Mouse (Mus musculus): ENCODE results near the gene Aass.
"Not testable (repeated sequence)": the region's sequence is repeated elsewhere in the genome, so short reads cannot be mapped to it uniquely, and the experiment has no call there.

Aass gene

DNA sequence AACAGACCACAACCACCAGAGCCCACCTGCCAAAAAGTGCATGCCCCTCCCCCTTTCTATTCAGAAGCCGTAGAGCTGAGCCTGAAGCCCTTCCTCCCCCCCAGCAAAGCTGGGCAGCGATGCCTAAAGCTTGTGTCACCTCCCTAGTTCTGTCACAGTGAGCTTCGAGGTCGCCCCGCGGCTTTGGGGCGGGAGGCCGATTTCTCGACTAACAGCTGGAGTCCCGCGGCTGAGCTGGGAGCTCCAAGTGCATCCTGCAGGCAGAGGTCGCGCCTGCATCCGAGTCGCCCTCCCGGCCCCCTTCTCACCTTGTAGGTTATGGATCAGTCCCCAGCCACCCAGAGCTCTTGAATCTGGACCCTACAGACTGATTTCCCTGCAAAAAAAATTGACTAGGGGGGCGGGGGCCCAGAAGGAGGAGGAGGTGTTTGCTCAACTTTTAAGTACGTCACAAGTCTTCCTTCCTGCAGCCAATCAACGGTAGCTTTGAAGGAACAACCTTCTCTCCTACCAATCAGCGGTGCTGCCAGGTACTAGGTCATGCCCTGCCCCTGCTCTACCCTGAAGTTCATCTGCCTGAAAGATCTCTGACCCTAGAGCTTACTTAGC lies at the start of gene Aass:
TSS of gene Aass (minus strand) at position 414 of the 609 bp plus-strand sequence.
- DNase-seq (ENCODE audit: inconsistent ontology term): peak; percentile 69

DNA sequence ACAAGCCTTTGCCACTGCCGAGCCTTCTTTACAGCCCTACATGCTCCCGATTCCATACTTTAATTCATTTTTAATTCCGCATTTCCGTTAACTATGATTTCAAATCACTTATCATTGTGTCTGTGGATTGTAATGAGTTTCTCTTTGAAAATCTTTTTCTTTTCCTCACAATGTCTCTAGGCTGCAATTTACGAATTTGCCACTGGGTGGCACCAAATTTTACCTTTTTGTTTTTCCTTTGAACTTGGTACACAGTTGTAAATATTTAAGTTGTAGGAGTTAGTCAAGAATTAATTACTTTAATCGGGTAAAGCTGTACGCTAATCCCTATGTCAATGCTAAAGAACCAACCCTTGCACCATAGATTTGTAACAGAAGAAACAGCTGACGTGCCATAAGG lies 47.3 kb upstream of the Aass start:
- peak; percentile 30 for DNase-seq (ENCODE audit: inconsistent ontology term)

DNA sequence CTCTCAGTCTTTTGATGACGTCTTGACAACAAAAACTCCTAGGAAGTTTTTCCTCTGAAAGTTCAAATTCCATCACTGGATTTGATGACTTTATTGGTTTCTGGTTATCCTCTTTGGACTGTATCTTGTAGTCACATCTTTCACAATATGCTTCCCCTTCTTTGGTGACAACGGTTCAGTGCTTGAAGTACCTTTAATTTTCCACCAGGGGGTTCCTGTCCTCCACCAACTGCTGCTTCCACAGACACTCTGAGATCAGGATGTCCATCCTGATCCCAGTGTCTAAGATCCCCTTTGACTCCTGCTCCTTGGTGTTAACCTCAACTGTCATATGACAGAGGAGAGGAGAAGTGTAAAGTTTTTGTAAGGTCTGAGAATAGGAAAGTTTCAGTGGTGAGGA lies 31.0 kb upstream of the Aass start:
- DNase-seq (ENCODE audit: inconsistent ontology term): not testable (repeated sequence)

DNA sequence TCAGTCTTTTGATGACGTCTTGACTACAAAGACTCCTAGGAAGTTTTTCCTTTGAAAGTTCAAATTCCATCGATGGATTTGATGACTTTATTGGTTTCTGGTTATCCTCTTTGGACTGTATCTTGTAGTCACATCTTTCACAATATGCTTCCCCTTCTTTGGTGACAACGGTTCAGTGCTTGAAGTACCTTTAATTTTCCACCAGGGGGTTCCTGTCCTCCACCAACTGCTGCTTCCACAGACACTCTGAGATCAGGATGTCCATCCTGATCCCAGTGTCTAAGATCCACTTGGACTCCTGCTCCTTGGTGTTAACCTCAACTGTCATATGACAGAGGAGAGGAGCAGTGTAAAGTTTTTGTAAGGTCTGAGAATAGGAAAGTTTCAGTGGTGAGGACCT lies 23.6 kb upstream of the Aass start:
- not testable (repeated sequence) for DNase-seq (ENCODE audit: inconsistent ontology term)

DNA sequence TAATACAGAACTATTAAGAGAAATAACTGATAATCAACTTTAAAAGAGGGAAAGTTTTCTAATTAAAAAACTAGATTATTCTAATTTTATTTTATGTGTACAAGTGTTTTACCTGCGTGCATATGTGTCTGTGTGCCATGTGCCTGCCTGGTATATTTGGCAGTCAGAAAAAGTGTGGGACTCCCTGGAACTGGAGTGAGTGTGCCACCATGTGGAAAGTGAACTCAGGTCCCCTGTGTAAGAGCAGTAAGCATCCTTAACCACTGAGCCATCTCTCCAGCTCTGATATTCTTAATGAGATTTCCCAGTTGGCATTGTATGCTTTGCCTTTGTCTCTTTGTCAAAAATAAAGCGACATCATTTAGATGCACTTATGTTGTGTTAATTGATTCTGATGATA lies 20.3 kb upstream of the Aass start:
- no peak for DNase-seq (ENCODE audit: inconsistent ontology term)

DNA sequence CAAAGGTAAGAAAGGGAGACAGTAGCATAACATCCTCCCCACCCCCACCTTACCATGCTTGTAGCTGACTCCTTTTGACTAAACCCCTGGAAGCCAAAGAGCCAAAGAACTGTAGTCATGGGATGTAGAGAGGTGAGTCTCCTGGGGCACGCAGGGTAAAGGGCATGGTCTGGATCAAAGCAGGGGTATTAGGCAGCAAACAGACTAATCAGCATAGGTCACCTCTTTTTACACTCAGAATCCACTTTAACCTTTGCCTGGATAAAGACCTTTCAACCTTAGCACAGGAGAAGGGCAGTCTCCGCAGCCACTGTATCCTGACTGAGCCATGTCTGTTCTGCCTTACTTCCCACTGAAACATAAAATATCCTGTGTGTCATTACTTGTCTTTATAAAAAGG lies 14.4 kb upstream of the Aass start:
- DNase-seq (ENCODE audit: inconsistent ontology term): no peak

DNA sequence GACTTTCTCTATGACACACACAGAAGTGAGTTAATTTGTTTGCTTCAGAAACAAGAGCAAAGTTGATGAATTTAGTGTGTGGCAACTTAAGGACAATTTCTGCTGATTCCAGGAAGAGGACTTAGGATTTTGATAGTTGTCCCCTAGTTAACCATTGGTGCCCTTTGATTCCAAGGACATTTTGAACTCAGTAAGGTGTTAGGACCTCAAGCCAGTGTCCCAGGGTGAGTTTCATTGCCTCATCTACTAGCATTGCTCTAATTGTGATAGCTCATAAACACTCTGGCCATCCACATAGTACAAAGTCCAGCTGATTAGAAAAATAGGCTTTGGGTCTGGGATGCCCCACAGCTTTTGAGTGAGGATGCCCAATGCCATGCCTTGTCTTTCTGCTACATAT lies 11.2 kb upstream of the Aass start:
- DNase-seq (ENCODE audit: inconsistent ontology term): no peak

DNA sequence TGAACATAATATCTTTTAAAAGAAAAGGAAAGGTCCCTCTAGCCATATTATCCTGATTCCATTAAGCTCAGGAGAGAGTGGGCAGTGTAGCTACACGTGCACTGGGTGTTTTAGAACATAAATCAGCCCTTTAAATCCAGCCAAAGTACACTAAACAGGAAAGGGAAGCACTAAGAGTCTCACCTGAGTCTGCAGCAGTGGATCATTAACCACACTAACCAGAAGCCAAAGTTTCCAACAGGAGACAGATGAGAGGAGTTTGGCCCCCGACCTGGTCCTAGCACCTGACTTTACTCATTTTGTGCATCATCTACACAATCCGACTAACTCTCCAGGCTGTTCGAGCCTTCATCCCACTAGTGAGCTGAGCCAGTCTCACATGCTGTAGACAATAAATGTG lies 1.8 kb downstream of the Aass start:
- no peak for DNase-seq (ENCODE audit: inconsistent ontology term)

DNA sequence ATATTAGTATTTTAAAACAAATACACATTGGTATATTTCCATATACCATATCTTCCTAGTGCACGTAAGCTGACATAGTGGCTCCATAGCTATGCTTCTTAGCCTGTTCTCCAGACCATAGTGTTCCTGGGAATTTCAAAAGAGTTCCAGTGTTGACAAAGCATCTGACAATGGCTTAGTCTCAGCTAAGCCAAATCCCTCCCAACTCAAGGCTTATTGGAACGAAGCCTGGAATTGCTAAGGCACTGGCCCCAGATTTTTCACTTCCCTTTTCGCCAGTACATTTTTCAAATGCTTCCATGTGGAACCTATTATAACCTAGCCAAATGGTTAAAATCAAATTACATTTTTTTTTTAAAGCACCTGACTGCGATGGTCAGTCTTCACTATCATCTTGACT lies 3.6 kb downstream of the Aass start:
- DNase-seq (ENCODE audit: inconsistent ontology term): peak; percentile 75

DNA sequence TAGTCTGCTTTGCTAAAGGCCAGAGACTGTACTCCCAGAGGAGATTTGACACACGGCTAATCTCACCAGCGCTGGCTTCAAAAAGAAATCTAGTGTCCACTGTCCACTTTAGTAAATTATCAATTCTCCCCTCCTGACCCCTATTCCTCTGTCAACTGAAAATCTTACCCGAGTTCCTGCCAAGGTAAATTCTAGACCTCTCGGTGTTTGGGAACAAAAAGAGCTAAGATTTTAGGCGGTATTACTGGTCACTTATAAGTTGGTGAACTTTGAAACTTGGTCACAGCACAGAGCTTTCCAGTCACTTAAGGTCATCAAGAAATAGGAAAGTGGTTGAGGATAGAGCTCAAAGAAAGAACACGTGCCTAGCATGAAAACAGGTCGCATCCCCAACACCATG lies 6.1 kb downstream of the Aass start:
- DNase-seq (ENCODE audit: inconsistent ontology term): no peak

DNA sequence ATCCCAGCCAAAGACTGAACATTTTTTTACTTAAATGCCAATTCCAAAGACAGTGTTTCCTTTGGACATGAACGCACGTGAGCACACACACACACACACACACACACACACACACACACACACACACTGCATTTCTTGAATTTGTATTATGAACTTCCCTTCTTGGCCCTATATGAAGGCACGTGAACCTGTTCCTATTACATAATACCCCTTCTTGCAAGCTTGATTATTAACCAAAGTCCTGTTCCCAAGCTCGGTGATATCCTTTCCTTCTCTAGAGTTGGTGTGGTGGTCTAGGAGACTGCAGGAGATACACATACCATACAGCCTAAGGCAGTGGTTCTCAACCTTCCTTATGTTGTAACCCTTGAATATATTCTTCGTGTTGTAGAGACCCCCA lies 7.0 kb downstream of the Aass start:
- DNase-seq (ENCODE audit: inconsistent ontology term): no peak

DNA sequence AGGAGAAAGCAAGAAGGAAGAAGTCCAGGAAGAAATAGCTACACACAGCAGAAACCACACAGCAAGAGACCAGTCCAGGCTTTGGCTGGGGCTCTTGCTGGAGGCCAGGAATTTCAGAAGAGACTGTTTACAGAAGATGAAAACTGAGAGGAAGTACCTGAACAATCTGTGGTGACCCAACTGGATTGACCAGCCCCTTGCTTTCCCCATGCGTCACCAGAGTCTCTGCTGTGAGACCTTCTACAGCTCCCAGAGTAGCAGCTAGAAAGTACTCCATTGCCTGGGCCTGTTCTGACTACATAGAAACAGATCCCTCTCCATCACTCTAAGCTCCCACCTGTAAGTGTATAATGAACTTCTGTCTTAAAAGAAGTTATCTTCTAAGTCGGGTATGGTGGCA lies 8.0 kb downstream of the Aass start:
- DNase-seq (ENCODE audit: inconsistent ontology term): no peak

DNA sequence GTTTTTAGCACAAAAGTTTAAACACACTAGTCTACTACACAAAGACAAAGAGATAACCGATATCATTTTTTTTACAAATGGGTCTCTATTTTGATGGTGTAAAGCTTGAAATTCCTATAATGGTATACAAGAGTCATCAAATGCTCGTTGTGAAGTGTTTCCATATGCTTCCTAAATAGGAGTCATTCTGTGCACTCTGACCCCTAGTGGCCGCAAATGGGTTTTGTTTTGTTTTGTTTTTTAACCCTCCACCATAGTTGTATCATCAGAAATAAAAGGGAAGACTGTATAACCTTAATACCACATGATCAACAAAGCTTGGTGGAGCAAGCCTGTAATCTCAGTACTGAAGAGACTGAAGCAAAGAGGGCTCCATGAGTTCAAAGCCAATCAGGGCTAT lies 9.9 kb downstream of the Aass start:
- DNase-seq (ENCODE audit: inconsistent ontology term): no peak

DNA sequence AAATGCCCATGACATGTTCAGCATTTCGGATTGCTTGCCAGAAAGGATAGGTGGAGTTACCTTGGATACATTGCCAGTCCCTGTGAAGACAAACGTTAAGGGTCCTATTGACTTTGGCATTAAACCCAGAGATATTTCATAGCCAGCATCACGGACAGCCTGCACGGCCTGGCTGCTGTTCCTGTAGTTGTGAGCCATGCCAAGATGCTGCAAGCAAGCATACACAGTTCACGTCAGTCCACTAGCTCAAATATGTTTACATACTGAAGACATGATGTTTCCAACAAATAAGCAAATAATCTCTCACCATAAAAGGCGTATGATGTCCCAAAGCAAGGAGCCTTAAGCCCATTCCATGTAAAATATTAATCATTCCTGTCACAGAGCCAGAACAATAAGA lies 18.0 kb downstream of the Aass start:
- DNase-seq (ENCODE audit: inconsistent ontology term): no peak

DNA sequence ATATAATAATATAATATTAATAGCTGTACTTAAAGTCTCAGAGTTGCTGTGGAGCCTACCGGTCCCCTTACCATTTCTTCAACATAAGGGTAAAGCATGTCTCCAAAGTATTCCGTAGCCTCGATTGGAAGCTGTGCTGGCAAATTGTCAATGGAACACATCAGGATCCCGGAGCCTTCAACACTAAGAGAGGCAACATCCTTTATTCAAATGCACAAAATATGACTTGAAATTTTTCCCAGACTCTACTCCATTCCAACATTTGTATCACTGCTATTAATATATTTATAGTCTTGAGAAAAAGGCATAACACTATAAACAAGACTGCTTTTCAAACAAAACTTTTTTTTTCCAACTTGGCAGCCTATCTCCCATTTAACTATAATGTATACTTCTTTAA lies 25.7 kb downstream of the Aass start:
- no peak for DNase-seq (ENCODE audit: inconsistent ontology term)

DNA sequence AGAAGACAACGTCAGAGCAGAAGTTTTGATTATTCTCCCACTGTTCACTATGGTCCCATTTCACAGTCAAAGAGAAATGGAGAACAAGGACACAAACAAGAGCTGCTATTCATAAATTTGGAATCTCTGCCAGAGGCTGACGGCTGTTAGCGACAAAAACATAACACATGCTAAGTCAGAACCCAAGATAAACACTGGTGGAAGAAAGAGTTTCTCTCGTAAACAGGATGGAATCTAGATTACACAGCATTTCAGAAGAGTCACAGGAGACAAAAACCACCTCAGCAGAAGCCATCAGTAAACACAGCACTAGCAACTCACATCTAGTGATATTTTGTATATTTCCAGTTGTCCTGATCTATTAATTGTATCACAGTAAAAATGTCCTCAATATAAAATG lies 26.4 kb downstream of the Aass start:
- DNase-seq (ENCODE audit: inconsistent ontology term): no peak

DNA sequence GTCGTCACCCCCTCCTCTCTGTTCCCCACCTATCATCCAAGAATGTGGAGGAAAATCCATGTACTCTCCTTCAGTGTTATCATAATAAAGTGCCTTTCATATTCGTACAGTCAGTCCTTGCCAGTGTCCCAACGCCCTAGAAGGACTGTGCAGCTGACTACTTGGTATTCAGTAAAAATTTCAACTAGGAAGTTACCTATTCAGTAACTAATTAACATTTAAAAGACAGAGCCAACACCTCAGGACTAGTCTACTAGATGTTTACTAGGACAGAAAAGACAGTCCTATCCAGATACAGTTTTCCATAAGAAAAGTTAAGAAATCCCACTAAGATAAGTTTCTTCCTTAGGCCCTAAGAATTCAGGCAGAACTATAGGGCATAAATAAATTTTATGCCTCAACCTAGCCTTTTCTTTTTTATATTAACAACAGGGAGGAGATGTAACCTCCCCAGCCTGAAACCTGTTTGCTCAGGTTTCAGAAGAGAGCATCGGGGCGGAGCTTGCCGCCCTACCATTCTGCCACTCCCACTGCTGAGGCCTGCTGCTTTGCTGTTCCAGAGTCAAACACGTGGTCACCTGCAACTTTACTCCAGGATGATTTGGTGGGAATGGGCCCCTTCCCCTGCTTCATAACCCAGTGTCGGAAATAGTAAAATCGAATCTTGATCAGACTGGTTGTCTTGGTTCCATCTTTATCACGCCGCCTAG lies 42.3 kb downstream of the Aass start:
- DNase-seq (ENCODE audit: inconsistent ontology term): not testable (repeated sequence)

DNA sequence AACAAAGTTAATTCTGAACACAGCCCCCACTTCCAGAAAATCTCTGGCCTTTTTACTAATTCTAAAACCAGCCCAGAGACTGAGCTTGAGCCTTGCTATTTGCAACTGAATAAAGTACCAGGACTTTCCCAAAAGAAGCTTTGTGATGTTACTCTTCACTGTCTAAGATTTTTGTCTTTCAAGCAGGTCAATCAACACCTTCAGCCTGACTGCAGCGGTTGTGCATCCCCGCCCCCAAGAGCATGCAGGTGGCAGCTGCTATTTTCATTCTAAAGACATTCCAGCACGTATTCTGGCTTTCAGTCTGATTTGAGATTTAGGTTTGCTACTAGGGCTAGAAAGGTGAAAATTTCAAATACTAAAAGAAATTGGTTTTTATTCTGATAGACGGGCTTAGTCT lies 43.5 kb downstream of the Aass start:
- DNase-seq (ENCODE audit: inconsistent ontology term): not testable (repeated sequence)

DNA sequence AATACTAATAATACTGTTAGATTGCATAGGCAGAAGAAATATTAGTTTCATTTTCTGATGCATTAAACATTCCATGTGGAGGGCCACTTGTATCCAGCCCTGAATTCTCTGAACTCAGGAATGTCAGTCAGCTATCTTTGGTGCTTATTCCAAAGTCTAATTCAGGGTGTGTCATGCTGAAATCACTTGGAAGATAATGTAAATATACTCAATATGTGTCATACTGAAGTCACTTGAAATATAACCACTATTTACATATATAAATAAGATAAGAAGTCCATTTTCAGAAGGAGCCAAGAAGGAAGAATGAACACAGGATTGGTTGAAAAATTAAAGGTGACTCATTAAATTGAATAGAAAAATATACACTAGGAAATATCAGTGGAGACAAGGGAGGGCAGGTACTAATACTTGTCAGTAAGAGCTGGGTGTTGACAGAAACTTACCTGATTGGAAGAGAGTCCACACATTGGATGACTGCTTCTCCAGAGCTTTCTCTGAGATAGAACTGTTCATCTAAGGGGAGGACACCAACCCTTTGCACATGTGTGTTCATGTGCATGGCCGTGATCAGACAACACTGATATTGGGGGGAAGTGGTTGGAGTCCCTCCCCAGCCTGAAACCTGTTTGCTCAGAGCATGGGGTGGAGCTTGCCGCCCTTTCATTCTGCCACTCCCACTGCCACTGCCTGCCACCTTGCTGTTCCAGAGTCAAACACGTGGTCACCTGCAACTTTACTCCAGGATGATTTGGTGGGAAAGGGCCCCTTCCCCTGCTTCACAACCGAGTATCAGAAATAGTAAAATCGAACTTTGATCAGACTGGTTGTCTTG lies 48.0 kb downstream of the Aass start:
- no peak for DNase-seq (ENCODE audit: inconsistent ontology term)

DNA sequence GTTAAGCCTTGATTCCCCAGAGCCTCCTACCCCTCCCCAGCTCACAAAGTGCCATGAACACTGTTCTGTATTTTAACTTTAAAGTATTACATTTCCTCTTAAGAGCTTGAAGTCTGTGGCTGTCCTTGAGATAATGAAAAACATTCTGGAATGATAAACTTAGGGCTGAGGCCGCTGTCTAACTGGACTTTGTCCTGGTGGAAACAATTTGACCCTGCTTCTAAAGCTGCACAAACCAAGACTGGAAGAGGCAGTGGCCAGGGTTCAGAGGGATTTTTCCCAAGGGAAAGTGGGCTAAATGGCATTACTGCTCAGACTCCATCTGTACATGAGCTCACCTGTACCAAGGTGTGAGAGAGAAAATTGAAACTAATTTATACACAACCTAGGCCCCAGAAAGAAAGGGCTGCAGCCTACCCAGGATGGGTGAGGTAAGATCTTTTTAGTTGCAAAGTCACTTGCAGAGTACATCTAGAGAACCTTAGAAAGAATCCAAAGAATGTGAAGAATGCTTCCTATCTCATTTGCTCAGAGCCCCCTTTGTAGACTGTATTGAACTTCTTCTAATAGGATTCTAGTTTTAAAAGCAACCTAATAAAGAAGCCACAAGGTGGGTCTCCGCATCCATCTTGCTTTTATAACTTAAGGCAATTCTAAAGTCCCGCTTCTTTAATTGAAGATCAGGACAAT lies 52.6 kb downstream of the Aass start:
- DNase-seq (ENCODE audit: inconsistent ontology term): peak; percentile 27

DNA sequence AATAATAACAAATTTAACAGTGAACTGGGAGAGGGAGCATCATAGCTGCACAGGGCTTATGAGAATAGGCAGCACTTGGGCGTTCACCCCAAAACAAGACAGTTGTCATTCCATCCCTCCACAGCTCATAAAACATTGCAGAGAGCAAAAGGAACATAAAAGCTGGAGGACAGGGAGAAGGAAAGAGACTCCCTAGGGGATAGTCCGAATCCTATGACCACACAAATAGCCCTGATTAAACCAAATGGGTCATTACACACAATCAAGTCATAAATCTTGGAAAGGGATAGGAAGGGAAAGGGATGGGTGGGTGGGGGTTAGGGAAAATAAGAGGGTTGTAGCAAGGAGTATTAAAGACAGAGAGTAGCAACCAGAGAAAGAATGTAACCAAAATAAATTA lies 54.5 kb downstream of the Aass start:
- DNase-seq (ENCODE audit: inconsistent ontology term): no peak

DNA sequence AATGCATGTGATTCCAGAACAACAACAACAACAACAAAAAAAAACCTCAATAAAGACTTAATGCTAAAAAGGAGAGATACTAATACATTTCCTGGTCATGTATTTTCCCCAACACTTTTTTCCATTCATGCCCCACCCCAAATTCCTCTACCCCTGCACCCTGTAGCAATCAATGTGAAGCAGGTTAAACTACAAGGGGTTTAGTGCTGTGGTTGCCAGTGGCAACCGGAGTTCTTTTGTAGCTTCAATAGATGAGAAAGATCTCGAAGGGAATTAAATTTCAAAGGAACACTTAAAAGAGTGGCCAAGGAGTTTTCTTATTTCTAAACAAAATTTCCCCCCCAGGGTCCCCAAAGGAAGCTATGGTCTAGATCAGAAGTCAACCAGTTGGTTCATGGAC lies 56.7 kb downstream of the Aass start:
- no peak for DNase-seq (ENCODE audit: inconsistent ontology term)
